Mouse (Mus musculus) forebrain, embryonic 14.5 days (tissue): ENCODE data around the gene Itprid1. TPM values are rescaled to one million over a fixed set of nuclear protein-coding genes. Genes with fewer than 3 reads are reported as not detected.

Experiments used
- ATAC-seq: fragments of 200-750 bp; cut with Nextera tagmentation; 2 replicates; pipeline ENCODE4 v1.8.0; 2017; ENCODE audit warnings: mild to moderate bottlenecking, moderate library complexity
- DNase-seq: peaks from one replicate; pipeline ENCODE4 v3.0.0-alpha.2; 2015; ENCODE audit warnings: low spot score
- H3K27ac ChIP-seq: fragments of 300-500 bp; sonication (generic); 2 replicates; pipeline ENCODE4 v1.5.1; 2014; ENCODE audit warnings: low read depth, mild to moderate bottlenecking, control low read depth, low read length, moderate library complexity
- H3K27me3 ChIP-seq: fragments of 300-500 bp; sonication (generic); replicated peaks from 2 replicates; pipeline ENCODE4 v1.6.1; 2014; ENCODE audit warnings: low read length, control low read depth, mixed read lengths; ENCODE audit not compliant: control insufficient read depth, insufficient read depth
- H3K36me3 ChIP-seq: fragments of 300-500 bp; sonication (generic); 2 replicates; pipeline ENCODE4 v1.6.1; 2014; ENCODE audit warnings: low read length, control low read depth; ENCODE audit not compliant: control insufficient read depth, insufficient read depth
- H3K4me1 ChIP-seq: fragments of 300-500 bp; sonication (generic); 2 replicates; pipeline ENCODE4 v1.6.1; 2014; ENCODE audit warnings: antibody characterized with exemption, low read length, control low read depth; ENCODE audit not compliant: control insufficient read depth, insufficient read depth
- H3K4me2 ChIP-seq: fragments of 300-500 bp; sonication (generic); 2 replicates; pipeline ENCODE4 v1.6.1; 2014; ENCODE audit warnings: mild to moderate bottlenecking, control low read depth, low read length
- H3K4me3 ChIP-seq: fragments of 300-500 bp; sonication (generic); 2 replicates; pipeline ENCODE4 v1.5.1; 2014; ENCODE audit warnings: low read depth, low read length, control low read depth
- H3K9ac ChIP-seq: fragments of 300-500 bp; sonication (generic); 2 replicates; pipeline ENCODE4 v1.6.1; 2014; ENCODE audit warnings: mild to moderate bottlenecking, low read length, control low read depth, moderate library complexity
- H3K9me3 ChIP-seq: fragments of 300-500 bp; sonication (generic); replicated peaks from 2 replicates; pipeline ENCODE4 v1.6.1; 2016; ENCODE audit warnings: low read length, control low read depth, mixed read lengths; ENCODE audit not compliant: control insufficient read depth
- WGBS: fragments of 180-500 bp; shearing (Covaris S2); extraction: QIAGEN DNeasy Blood & Tissue Kit; methylation state at CpG from one replicate; pipeline ENCODE4 v1.1.7; 2014; 5-methylcytosine and 5-hydroxymethylcytosine counted together
- polyA plus RNA-seq: library from polyadenylated mRNA; unstranded; fragments of >200 nt; fragmentation: Nextera tagmentation; extraction: Ambion mirVana; gene quantifications from 2 replicates; pipeline ENCODE4 v1.2.1, GENCODE M21; 2014

Gene Itprid1
- polyA plus RNA-seq, 1 experiment from 2014 or later: 2.2 TPM

GRCm38 (mm10) chr6:55805291-55806137 is 31.2 kb upstream of the Itprid1 start:
- no peaks in the 10 kb centered on the region for H3K36me3 ChIP-seq
- H3K4me1 ChIP-seq: peaks cover 8% of the 10 kb centered on the region; the same call in 1 of the 2 replicates
- H3K4me3 ChIP-seq: no peak overlapping the region
- peak overlapping the region; percentile 70; the same call in 1 of the 2 replicates for H3K27ac ChIP-seq
- ATAC-seq: peak; percentile 21; the same call in 1 of the 2 replicates
- H3K9me3 ChIP-seq: no peaks in the 10 kb centered on the region
- no peak overlapping the region for H3K4me2 ChIP-seq
- 61% methylated on average over 9 of the region's 9 CpGs for WGBS
- H3K9ac ChIP-seq: 0 out of 2 replicates have a peak overlapping the region, but pooled peaks have one; percentile 10
- no peaks in the 10 kb centered on the region for H3K27me3 ChIP-seq
- DNase-seq: peak; percentile 49

DNA sequence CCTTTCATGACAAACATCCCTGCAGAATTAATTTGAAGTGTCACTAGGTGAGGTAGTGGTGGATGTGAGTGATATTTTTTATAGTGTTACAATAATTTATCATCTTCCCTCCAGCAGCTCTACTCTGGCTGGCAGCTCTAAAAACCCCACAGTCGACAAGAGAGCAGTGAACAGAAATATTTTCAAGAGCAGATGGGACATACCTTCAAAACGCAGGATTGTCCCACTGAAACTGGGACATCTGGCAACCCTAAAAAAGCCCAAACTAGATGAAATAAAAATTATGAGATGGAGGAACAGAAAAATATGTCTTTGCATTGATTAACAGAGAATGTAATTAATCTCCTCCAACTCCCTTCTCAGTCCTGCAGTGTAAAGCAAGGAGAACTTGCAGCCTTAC is 30.2 kb upstream of the Itprid1 start:
- ATAC-seq (no peak), DNase-seq (no peak)
- Histone ChIP-seq H3K36me3 (no peaks in the 10 kb centered on the region), H3K4me1 (peaks cover 8% of the 10 kb centered on the region; the same call in 1 of the 2 replicates), H3K27ac (no peak overlapping the region), H3K4me3 (no peak overlapping the region), H3K9me3 (no peaks in the 10 kb centered on the region), H3K9ac (no peak overlapping the region), H3K27me3 (no peaks in the 10 kb centered on the region), H3K4me2 (no peak overlapping the region)
- WGBS: 82% methylated on average over 2 of the region's 2 CpGs

GRCm38 (mm10) chr6:55808692-55809091 is 28.0 kb upstream of the Itprid1 start:
- Histone ChIP-seq H3K4me1 (peaks cover 8% of the 10 kb centered on the region; the same call in 1 of the 2 replicates), H3K9me3 (no peaks in the 10 kb centered on the region), H3K4me2 (no peak overlapping the region), H3K4me3 (no peak overlapping the region), H3K9ac (no peak overlapping the region), H3K27me3 (no peaks in the 10 kb centered on the region), H3K27ac (no peak overlapping the region; the same call in 1 of the 2 replicates), H3K36me3 (no peaks in the 10 kb centered on the region)
- ATAC-seq (no peak), DNase-seq (peak; percentile 51)
- 64% methylated on average over 3 of the region's 3 CpGs for WGBS

DNA sequence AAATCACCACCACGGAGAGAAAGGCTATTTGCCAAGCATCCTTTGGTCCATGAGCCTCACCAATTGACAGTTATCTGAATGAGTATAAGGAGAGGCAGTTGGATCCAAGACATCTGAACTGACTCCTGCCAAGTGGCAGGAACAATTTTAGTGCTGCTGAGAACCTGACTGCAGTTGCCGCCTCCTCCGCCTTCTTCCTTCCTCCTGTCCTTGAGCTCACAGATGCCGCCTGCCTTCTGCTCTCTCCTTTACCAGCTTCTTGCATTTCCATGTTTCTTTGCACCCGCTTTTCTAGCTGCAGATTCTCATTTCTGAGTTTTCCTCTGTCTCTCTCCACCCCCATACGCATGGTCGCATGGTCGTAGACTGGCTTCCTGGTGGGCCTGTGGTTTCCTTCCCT is 25.5 kb upstream of the Itprid1 start:
- no peak overlapping the region for H3K9ac ChIP-seq
- H3K4me3 ChIP-seq: no peak overlapping the region
- no peaks in the 10 kb centered on the region for H3K27me3 ChIP-seq
- no peaks in the 10 kb centered on the region for H3K36me3 ChIP-seq
- H3K27ac ChIP-seq: peak overlapping the region; percentile 21; the same call in 1 of the 2 replicates
- 0 out of 2 replicates have a peak, but pooled peaks cover 2% of the 10 kb centered on the region for H3K4me1 ChIP-seq
- ATAC-seq (no peak), DNase-seq (peak; percentile 16)
- 78% methylated on average over 8 of the region's 8 CpGs for WGBS
- H3K4me2 ChIP-seq: no peak overlapping the region
- no peaks in the 10 kb centered on the region for H3K9me3 ChIP-seq

GRCm38 (mm10) chr6:55812353-55812752 is 24.3 kb upstream of the Itprid1 start:
- H3K4me2 ChIP-seq: no peak overlapping the region
- 0 out of 2 replicates have a peak, but pooled peaks cover 2% of the 10 kb centered on the region for H3K4me1 ChIP-seq
- no peaks in the 10 kb centered on the region for H3K27me3 ChIP-seq
- no peaks in the 10 kb centered on the region for H3K36me3 ChIP-seq
- no peak overlapping the region for H3K4me3 ChIP-seq
- WGBS: 56% methylated on average over 1 of the region's 1 CpGs
- ATAC-seq (no peak), DNase-seq (no peak)
- no peak overlapping the region for H3K9ac ChIP-seq
- H3K27ac ChIP-seq: no peak overlapping the region
- H3K9me3 ChIP-seq: no peaks in the 10 kb centered on the region

GRCm38 (mm10) chr6:55814184-55814926 is 22.3 kb upstream of the Itprid1 start:
- Histone ChIP-seq H3K9ac (no peak overlapping the region), H3K4me3 (no peak overlapping the region), H3K27me3 (no peaks in the 10 kb centered on the region), H3K4me2 (no peak overlapping the region), H3K9me3 (no peaks in the 10 kb centered on the region), H3K4me1 (no peaks in the 10 kb centered on the region), H3K27ac (no peak overlapping the region), H3K36me3 (no peaks in the 10 kb centered on the region)
- WGBS: 81% methylated on average over 12 of the region's 12 CpGs
- ATAC-seq (no peak), DNase-seq (no peak)

GRCm38 (mm10) chr6:55816911-55817310 is 19.8 kb upstream of the Itprid1 start:
- no peak overlapping the region for H3K4me3 ChIP-seq
- 90% methylated on average over 5 of the region's 5 CpGs for WGBS
- H3K4me2 ChIP-seq: no peak overlapping the region
- H3K9me3 ChIP-seq: no peaks in the 10 kb centered on the region
- ATAC-seq: no peak
- H3K9ac ChIP-seq: no peak overlapping the region
- no peaks in the 10 kb centered on the region for H3K4me1 ChIP-seq
- DNase-seq: no peak
- H3K27ac ChIP-seq: no peak overlapping the region
- H3K27me3 ChIP-seq: no peaks in the 10 kb centered on the region
- H3K36me3 ChIP-seq: no peaks in the 10 kb centered on the region

DNA sequence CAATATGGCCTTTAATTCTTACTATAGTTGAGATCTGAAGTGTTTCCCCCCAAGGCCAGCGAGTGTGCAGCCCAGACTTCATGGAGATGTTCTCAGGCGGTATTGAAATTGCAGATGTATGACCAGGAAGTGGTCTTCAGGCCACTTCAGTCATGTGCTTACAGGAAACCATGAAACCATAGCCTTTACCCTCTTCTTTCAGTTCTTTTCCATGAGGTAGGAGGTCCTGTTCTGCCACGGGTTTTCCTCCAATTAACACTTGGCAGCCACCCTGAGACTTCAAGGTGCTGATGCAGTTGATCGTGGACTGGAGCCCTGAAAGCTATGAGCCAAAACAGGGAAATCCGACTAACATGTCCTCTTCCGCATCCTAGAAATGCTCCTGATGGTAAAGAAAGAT is 7.0 kb upstream of the Itprid1 start:
- Histone ChIP-seq H3K27me3 (no peaks in the 10 kb centered on the region), H3K9ac (no peak overlapping the region), H3K36me3 (no peaks in the 10 kb centered on the region), H3K4me2 (no peak overlapping the region), H3K4me3 (no peak overlapping the region), H3K4me1 (no peaks in the 10 kb centered on the region), H3K9me3 (no peaks in the 10 kb centered on the region), H3K27ac (no peak overlapping the region)
- WGBS: 89% methylated on average over 6 of the region's 6 CpGs
- no peak for DNase-seq
- ATAC-seq: no peak

DNA sequence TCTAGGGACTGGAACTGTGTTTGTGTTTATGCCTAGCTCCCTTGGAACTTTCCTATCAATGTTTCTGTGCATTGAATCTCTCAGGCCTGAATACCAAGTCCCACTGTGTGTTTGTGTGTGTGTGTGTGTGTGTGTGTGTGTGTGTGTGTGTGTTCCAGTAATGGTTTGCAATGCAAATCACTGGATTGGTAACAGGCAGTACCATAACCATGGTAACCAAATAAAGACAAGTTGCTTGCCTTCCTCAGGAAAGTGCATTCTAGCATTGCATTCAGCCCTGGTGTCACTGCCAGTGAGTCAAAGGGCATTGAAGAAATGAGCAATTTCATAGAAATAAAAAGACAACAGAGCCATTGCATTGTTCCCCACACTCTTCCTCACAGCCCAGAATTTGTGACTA is 15.9 kb downstream of the Itprid1 start:
- no peak overlapping the region for H3K27ac ChIP-seq
- ATAC-seq: no peak
- no peaks in the 10 kb centered on the region for H3K9me3 ChIP-seq
- H3K9ac ChIP-seq: no peak overlapping the region
- no peak overlapping the region for H3K4me2 ChIP-seq
- no peaks in the 10 kb centered on the region for H3K27me3 ChIP-seq
- H3K4me1 ChIP-seq: no peaks in the 10 kb centered on the region
- no peak for DNase-seq
- H3K36me3 ChIP-seq: no peaks in the 10 kb centered on the region
- no peak overlapping the region for H3K4me3 ChIP-seq
